Mouse (Mus musculus): Measurements from ENCODE around the gene Csnk1e.

Csnk1e gene

DNA sequence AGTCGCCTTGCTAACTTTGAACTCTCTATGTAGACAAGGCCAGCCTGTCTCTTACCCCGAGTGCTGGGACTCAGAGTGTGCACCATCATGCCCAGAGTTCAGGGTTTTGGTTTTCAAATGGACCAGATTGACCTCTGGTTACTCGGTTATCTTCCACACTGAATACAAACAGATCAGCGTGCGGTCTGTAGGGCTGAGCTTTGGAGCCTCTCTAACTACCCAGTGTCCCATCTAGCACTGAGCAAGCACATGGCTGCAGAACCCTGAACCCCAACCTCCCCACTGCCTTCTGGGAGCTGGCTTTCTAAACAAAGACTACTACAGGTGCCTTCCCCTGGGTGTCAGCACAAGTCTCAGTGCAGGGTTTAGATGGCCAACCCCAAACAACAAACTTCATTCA lies 62.8 kb downstream of the Csnk1e start:
- DNase-seq, result no peak

DNA sequence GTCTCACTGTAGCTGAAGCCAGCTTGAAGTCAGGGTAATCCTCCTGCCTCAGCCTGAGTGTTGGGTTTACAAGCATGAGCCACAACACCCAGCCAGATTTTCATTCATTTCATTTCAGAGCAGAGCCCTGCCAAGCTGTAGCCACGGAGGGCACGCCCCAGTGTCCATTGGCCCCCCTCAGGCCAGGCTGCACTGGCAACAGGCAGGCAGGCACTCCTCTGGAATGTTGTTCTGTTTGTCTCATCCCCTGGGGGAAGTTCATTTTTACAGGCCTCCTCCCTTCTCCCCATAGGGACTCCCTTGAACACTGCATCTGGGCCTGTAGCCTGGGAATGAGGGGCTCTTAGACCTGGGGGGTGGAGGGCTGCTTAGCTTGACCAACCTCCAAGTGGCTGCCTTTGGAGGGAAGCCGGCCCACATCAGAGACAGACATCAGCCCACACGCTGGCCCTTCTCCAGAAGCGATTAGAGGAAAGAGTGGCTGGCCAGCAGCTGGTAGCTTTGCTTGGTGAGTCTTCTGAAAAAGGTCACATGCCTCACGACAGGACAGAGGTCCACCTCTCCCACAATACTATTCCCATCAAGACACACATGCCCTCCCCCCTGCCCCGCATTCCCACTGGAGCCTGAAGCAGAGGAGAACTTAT lies 63.8 kb downstream of the Csnk1e start:
- DNase-seq, result peak; percentile 84

DNA sequence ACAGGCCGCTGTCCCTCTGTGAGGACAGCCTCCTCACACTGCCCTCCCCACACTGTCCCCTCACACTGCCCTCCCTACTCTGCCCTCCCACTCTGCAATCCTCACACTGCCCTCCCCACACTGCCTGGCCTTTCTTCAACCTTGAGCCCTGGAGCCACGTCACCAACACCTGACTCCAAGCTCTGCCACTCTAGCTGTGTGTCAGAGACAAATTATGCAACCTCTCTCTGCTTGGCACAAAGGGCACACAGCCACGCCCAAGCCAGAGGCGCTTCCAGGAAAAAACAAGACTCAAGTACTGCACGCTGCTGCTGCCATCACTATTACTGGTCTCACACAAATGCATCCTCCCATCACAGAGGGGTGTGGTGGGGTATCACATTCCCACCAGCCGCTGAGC lies 64.9 kb downstream of the Csnk1e start:
- peak; percentile 39 for DNase-seq

DNA sequence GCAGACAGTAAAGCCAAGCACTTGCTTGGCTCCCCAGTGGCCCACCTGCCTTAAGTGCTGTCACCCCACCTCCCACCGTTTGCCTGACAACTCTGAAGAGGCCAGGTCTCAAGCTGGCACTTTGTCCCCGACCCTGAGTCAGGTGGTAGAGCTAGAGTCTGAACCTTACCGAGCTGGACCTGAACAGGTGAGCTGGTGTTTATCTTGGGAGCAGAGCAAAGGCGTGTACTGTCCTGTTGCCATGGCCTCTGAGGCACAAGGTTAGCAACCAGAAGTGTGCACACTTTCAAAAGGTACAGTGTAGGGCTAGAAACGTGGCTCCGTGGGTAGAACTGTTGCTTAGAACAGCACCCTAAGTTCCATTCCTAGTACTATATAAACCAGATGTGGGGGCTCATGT lies 67.2 kb downstream of the Csnk1e start:
- no peak for DNase-seq

DNA sequence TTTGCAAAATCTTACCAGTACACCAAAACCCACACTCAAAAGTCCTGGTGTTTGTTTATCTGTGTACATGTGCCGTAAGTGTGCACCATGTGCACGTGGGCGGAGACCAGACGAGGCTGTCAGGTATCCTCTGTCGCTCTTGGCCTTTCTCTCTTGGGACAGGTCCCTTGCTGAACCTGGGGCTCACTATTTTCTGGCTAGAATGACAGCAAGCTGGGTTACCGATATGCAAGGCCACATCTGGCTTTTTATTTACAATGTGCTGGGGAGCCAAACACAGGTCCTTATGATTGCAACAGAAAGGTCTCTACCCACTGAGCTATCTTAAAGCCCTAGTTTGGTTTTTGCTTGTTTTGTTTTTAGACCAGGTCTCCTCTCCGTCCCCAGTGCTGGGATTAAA lies 67.8 kb downstream of the Csnk1e start:
- DNase-seq, result no peak

DNA sequence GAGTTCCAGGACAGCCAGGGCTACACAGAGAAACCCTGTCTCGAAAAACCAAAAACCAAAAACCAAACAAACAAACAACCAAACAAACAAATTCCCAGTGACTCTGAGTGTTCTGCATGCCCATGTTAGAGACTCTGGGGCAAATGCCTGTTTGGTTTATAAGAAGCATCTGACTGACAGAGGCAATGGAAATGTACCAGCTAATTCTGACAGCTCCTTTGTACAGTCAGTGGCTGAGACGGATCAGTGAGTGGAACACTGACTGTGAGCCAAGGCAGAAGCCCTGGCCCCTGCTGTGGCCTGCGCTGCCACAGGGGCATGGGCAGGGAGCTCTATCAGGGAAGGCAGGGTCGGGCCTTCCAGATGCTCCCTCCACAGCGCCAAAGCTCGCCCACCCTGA lies 68.3 kb downstream of the Csnk1e start:
- DNase-seq, result no peak

DNA sequence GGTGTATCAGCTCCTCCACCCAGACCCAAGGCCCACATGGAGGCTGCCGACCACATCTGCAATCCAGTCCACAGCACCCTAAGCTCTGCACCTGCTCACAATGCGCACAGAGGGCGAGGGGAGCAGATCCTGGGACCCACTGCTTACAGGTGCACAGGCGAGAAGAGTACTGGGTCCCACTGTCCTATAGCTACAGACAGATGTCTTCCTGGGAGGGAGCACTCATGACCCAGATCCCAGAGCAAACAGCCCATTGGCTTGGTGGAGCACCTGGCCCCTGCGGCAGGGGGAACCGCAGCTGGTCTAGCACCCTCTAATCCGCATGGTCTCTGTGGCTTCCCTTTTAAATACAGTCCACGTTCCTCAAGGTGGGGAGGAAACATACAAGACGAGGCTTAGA lies 73.7 kb downstream of the Csnk1e start:
- no peak for DNase-seq

DNA sequence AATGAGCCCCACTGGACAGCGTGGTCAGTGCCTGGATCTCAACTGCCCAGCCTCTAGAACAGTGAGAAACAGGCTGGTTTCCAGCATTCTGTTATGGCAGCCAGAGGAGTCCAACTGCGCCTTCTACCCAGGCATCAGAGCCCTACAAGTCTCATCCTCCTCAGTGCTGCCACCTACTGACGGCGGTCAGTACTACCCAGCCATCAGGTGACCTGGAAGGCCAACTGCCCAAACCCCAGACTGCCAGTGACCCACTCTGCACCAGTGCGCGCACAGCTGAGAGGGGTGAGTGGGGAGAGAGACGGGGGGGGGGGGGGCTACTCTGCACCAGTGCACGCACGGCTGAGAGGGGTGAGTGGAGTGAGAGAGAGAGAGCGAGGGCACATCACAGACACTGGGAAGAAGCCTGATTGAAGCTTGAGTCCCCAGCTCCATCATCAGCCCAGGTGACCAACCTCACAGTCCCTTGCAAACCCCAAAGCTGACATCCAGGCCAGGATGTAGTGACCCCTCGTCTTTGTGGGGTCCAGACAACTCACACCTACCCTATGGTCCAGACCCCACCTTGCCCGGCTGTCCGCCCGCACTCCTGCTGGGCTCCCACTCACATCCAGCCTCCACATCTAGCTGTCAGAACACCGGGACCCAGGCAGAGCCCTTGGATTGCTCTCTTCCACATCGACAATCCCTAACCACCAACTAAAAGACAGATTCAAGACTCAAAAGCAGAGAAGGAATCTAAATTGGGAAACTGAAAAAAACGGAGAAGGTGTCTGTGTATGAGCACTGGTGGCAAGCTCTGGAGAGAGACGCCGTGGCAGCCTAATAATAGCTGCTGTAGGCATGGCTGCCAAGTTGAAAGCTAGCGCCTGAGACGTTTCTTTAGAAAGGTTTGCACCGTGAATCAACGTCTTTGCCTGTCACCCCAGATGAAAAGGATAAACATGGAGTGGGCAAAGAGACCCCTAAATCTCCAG lies 74.6 kb downstream of the Csnk1e start:
- DNase-seq, result peak; percentile 85

DNA sequence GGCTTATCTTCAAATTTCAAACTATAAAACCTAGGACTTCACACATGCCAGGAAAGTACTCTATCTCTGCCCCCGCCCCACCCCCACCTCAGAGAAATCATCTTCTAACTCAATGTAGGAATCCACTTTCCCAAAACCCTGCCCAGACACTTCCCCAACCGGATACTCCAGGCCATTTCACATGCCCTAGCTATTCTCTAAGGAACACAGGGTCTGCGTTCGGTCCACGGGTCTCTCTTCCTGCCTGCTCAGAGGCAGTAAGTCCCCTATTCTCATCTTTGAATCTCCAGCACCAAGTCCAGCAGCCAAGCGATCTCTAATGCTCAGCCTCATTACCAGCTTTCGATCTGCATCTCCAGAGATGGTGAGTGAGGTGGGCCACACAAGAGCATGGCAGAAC lies 75.7 kb downstream of the Csnk1e start:
- no peak for DNase-seq

DNA sequence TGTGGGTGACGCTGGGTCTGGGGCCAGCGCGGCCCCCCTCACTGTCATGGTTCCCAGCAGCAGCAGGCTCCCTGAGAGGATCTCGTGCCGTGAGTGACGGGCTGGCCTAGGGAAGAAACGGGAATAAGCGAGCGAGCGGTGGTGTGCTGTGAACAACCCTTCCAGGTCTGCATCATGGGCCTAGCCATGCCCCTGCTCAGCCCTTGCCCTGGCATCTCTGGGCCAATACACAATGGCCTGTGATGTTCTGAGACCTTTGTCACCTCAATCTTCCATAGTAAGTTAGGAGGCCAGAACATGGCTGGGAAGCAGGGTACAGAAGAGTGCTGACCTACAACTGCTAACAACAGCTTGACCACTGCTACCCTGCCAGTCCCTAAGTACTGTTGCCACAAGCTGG lies 76.8 kb downstream of the Csnk1e start:
- no peak for DNase-seq

DNA sequence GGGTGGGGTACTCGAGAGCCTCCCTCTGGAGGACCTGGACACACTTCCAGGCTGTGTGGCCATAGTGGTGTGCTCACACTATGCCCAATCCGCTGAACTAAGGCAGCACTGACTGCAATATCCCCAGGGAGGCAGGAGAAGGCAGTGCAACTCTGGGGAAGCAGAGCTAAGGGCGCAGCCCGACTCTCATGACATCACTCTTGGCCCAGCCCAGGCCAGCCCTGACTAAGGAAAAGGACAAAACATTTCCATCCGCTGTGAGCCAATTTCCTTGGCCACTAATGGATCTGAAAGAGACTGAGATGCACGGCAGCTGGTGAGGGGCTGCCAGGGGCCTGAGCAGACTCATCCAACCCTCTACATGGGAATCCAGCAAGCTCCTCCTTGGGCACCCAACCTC lies 77.7 kb downstream of the Csnk1e start:
- peak; percentile 79 for DNase-seq

DNA sequence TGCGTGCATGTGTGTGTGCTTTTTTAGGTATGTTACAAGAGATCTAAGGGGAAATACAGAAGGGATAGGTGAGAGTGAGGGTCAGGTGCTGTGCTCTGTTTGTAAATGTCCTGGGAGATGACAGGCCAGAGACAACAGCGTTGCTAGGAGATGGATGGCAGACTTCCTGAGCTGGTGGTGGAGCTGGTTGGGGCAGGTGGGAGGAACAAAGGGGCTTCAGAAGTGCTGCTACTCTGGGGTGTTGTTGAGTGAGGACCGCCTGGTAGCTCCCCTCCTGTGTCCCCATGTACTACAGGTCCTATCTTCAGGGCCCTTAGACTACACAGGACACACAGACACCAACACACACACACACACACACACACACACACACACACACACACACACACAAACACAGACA lies 80.6 kb downstream of the Csnk1e start:
- DNase-seq, result no peak

DNA sequence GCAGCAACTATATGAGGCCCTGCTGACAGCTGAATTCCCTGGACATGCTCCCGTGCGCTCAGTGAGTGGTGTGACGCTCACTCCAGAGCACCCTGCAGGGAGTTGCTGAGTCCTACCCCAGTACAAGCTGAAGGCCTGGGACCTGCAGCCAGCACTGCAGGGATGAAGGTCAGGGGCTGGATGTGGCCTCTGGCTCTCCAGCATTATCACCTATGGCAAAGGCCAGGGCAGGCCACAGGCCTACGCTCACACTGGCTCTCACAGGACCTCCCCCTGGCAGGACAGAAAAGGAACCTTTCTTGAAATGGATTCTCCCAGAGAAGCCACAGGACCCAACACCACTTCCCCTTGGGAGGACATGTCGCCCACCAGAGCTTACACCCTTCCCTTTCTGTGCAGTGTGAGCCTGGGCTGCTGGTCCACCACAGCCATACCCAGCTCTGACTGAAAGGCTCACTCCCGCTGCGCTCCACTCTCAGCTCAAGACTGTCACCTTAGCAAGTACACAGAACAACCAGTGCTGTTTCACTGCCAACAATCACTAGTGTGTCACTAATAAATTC lies 85.0 kb downstream of the Csnk1e start:
- DNase-seq, result no peak

DNA sequence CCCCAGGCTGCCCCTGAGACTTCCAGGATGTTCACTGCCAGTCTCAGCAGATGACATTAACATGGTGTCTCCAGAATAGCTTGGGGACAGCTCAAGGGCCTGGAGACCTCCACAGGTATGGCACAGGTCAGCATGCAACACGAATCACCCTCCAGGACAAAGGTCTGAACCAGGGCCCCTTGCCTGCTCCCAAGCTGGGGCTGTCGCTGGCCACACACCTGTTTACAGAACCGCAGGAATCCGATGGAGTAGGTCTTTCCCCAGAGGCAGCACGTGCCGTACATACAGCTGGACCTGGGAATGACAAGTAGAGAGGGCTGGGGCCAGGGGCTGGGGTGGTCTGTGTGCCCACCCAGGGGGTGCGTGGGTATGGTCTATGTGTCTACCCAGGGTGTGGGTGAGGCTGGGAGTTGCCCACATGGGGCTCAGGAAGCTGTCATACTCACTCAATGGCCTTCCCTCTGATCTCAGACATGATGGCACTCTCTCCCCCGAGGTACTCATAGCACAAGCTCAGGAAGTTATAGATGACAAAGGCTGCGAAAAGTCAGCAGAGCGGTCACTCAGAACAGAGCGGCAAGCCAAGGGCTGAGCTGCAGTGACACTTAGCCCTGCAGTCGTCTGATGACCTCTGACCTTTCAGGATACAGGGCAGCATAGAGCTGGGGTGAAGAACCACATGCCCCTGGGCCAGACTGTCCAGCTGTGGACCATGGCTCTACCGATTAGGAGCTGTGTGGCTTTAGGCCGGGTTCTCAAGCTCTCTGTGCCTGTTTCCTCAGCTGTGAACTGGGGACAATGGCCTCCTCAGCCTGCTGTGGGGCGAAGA lies 85.7 kb downstream of the Csnk1e start:
- no peak for DNase-seq

DNA sequence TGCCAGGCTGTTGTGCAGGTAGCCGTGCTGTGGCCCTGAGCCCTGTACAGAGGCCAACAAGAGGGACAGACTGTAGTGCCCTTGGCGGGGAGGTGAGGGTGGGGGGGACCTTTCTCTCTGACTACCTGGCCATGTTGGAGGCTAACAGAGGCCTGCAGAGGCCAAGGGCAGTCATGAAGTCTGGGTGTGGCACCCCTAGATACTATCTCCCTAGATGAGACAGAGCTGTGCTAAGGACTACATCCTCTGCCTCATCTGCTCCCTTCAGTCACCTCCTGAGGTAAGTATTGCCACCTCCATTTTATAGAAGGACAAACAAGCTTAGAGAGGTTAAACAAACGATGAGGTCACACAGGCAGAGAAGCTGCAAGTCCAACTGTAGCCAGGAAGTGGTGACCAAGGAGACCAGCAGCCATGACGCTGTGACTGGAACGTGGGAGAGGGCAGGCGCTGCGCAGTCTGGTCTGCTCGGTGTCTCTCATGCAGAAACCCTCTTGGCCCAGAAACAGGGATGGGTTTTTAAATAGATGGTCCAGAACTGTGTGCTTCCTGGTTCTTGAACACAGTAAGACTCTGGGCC lies 86.4 kb downstream of the Csnk1e start:
- DNase-seq, result peak; percentile 51

DNA sequence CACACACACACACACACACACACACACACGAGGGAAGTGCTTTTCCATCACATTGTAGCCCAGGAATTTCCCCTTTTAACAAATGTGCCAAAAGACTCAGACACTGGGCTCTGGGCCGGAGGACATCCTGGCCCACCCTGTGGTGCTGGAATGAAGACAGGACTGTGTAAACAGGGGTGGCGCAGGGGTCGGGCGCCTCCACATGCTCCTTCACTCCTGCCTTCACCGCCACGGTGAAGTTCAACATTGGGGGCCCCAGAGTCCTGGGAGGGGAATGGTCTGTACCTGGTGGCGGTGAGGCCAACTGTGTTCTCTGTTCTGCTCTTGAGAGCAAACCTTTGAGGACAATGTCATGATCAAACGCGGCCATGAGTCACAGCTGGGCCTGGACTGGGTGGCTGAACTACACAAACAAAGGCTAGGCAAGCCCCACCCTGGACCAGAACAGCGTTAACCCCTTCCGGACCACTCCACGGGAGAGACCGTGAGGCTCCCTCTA lies 87.0 kb downstream of the Csnk1e start:
- peak; percentile 66 for DNase-seq

Data from kidney, postnatal 10 days (tissue).